Mouse (Mus musculus): ENCODE data around the gene Tmem132a. TPM values are rescaled to one million over a fixed set of nuclear protein-coding genes. Genes with fewer than 3 reads are reported as not detected.

Tmem132a gene
- polyA plus RNA-seq, 1 experiment, result 23.5 TPM

GRCm38 (mm10) chr19:10824061-10824460 lies 45.7 kb downstream of the Tmem132a start:
- TF ChIP-seq POLR2A (IDR thresholded peaks at IDR 0.05; ENCODE audit: borderline replicate concordance, extremely low read depth, low read depth, low read length) (no peak), CTCF (IDR thresholded peaks at IDR 0.05; ENCODE audit: insufficient read depth, low read length) (no peak)

GRCm38 (mm10) chr19:10822534-10822933 lies 47.2 kb downstream of the Tmem132a start:
- no peaks in the 10 kb centered on the region for H3K4me1 ChIP-seq (ENCODE audit: control insufficient read depth, insufficient read depth, low read length)
- TF ChIP-seq CTCF (IDR thresholded peaks at IDR 0.05; ENCODE audit: insufficient read depth, low read length), result no peak
- TF ChIP-seq POLR2A (IDR thresholded peaks at IDR 0.05; ENCODE audit: borderline replicate concordance, extremely low read depth, low read depth, low read length), result no peak
- WGBS, result 98% methylated on average over 4 of the region's 4 CpGs
- no peak overlapping the region for H3K4me3 ChIP-seq (replicated peaks; ENCODE audit: extremely low read depth, low read depth, low read length)
- no peak for DNase-seq

More at GRCm38 (mm10) chr19:10824061-10824460, 45.7 kb downstream of the Tmem132a start:
- WGBS, result 75% methylated on average over 7 of the region's 7 CpGs
- Histone ChIP-seq H3K4me1 (ENCODE audit: control insufficient read depth, insufficient read depth, low read length) (no peaks in the 10 kb centered on the region), H3K4me3 (replicated peaks; ENCODE audit: extremely low read depth, low read depth, low read length) (no peak overlapping the region)
- DNase-seq, result no peak

GRCm38 (mm10) chr19:10821319-10821718 lies 48.4 kb downstream of the Tmem132a start:
- WGBS, result 69% methylated on average over 7 of the region's 7 CpGs
- DNase-seq, result no peak
- TF ChIP-seq CTCF (IDR thresholded peaks at IDR 0.05; ENCODE audit: insufficient read depth, low read length) (no peak), POLR2A (IDR thresholded peaks at IDR 0.05; ENCODE audit: borderline replicate concordance, extremely low read depth, low read depth, low read length) (no peak)
- Histone ChIP-seq H3K4me1 (ENCODE audit: control insufficient read depth, insufficient read depth, low read length) (no peaks in the 10 kb centered on the region), H3K4me3 (replicated peaks; ENCODE audit: extremely low read depth, low read depth, low read length) (no peak overlapping the region)

- Histone ChIP-seq H3K4me3 (replicated peaks; ENCODE audit: extremely low read depth, low read depth, low read length) (peak overlapping the region; percentile 21), H3K4me1 (ENCODE audit: control insufficient read depth, insufficient read depth, low read length) (no peaks in the 10 kb centered on the region)
- no peak for TF ChIP-seq CTCF (IDR thresholded peaks at IDR 0.05; ENCODE audit: insufficient read depth, low read length)
- no peak for TF ChIP-seq POLR2A (IDR thresholded peaks at IDR 0.05; ENCODE audit: borderline replicate concordance, extremely low read depth, low read depth, low read length)
- peak; percentile 26 for DNase-seq
- WGBS, result 23% methylated on average over 17 of the region's 17 CpGs
These were observed 51.4 kb downstream of the Tmem132a start for GRCm38 (mm10) chr19:10818217-10818946.

GRCm38 (mm10) chr19:10816462-10816861 lies 53.3 kb downstream of the Tmem132a start:
- H3K4me1 ChIP-seq (ENCODE audit: control insufficient read depth, insufficient read depth, low read length), result no peaks in the 10 kb centered on the region
- no peak overlapping the region for H3K4me3 ChIP-seq (replicated peaks; ENCODE audit: extremely low read depth, low read depth, low read length)
- TF ChIP-seq CTCF (IDR thresholded peaks at IDR 0.05; ENCODE audit: insufficient read depth, low read length) (no peak), POLR2A (IDR thresholded peaks at IDR 0.05; ENCODE audit: borderline replicate concordance, extremely low read depth, low read depth, low read length) (no peak)
- no peak for DNase-seq
- WGBS, result 58% methylated on average over 2 of the region's 2 CpGs

GRCm38 (mm10) chr19:10815871-10816270 lies 53.9 kb downstream of the Tmem132a start:
- 78% methylated on average over 6 of the region's 6 CpGs for WGBS
- DNase-seq, result no peak

GRCm38 (mm10) chr19:10813905-10814304 lies 55.8 kb downstream of the Tmem132a start:
- Histone ChIP-seq H3K4me1 (ENCODE audit: control insufficient read depth, insufficient read depth, low read length) (no peaks in the 10 kb centered on the region), H3K4me3 (replicated peaks; ENCODE audit: extremely low read depth, low read depth, low read length) (no peak overlapping the region)
- TF ChIP-seq POLR2A (IDR thresholded peaks at IDR 0.05; ENCODE audit: borderline replicate concordance, extremely low read depth, low read depth, low read length) (no peak), CTCF (IDR thresholded peaks at IDR 0.05; ENCODE audit: insufficient read depth, low read length) (no peak)
- 66% methylated on average over 7 of the region's 7 CpGs for WGBS
- no peak for DNase-seq

More at GRCm38 (mm10) chr19:10815871-10816270, 53.9 kb downstream of the Tmem132a start:
- TF ChIP-seq CTCF (IDR thresholded peaks at IDR 0.05; ENCODE audit: insufficient read depth, low read length) (no peak), POLR2A (IDR thresholded peaks at IDR 0.05; ENCODE audit: borderline replicate concordance, extremely low read depth, low read depth, low read length) (no peak)
- no peaks in the 10 kb centered on the region for H3K4me1 ChIP-seq (ENCODE audit: control insufficient read depth, insufficient read depth, low read length)
- H3K4me3 ChIP-seq (replicated peaks; ENCODE audit: extremely low read depth, low read depth, low read length), result no peak overlapping the region

GRCm38 (mm10) chr19:10813039-10813438 lies 56.7 kb downstream of the Tmem132a start:
- Histone ChIP-seq H3K4me1 (ENCODE audit: control insufficient read depth, insufficient read depth, low read length) (no peaks in the 10 kb centered on the region), H3K4me3 (replicated peaks; ENCODE audit: extremely low read depth, low read depth, low read length) (no peak overlapping the region)
- no peak for TF ChIP-seq CTCF (IDR thresholded peaks at IDR 0.05; ENCODE audit: insufficient read depth, low read length)
- no peak for TF ChIP-seq POLR2A (IDR thresholded peaks at IDR 0.05; ENCODE audit: borderline replicate concordance, extremely low read depth, low read depth, low read length)
- WGBS, result 91% methylated on average over 5 of the region's 5 CpGs
- DNase-seq, result no peak

- Histone ChIP-seq H3K4me3 (replicated peaks; ENCODE audit: extremely low read depth, low read depth, low read length) (no peak overlapping the region), H3K4me1 (ENCODE audit: control insufficient read depth, insufficient read depth, low read length) (no peaks in the 10 kb centered on the region)
- no peak for DNase-seq
- no peak for TF ChIP-seq POLR2A (IDR thresholded peaks at IDR 0.05; ENCODE audit: borderline replicate concordance, extremely low read depth, low read depth, low read length)
- no peak for TF ChIP-seq CTCF (IDR thresholded peaks at IDR 0.05; ENCODE audit: insufficient read depth, low read length)
- 68% methylated on average over 6 of the region's 6 CpGs for WGBS
These were observed 58.3 kb downstream of the Tmem132a start for GRCm38 (mm10) chr19:10811471-10811870.

- Histone ChIP-seq H3K4me1 (ENCODE audit: control insufficient read depth, insufficient read depth, low read length) (no peaks in the 10 kb centered on the region), H3K4me3 (replicated peaks; ENCODE audit: extremely low read depth, low read depth, low read length) (no peak overlapping the region)
- TF ChIP-seq POLR2A (IDR thresholded peaks at IDR 0.05; ENCODE audit: borderline replicate concordance, extremely low read depth, low read depth, low read length) (no peak), CTCF (IDR thresholded peaks at IDR 0.05; ENCODE audit: insufficient read depth, low read length) (no peak)
- peak; percentile 24 for DNase-seq
- WGBS, result 55% methylated on average over 4 of the region's 4 CpGs
These were observed 59.6 kb downstream of the Tmem132a start for GRCm38 (mm10) chr19:10810176-10810492.
